Mouse (Mus musculus) liver, postnatal 0 days (tissue): ENCODE measurements around the gene Gm5269. TPM values are rescaled to one million over a fixed set of nuclear protein-coding genes. Genes with fewer than 3 reads are reported as not detected.

ENCODE experiments used
- ATAC-seq: fragments of 200-750 bp; cut with Nextera tagmentation; 2 replicates; pipeline ENCODE4 v1.8.0; 2017; ENCODE audit warnings: mild to moderate bottlenecking, moderate library complexity
- DNase-seq: peaks from one replicate; pipeline ENCODE4 v3.0.0-alpha.2; 2016
- H3K27ac ChIP-seq: fragments of 300-500 bp; sonication (generic); 2 replicates; pipeline ENCODE4 v1.5.1; 2014; ENCODE audit warnings: antibody characterized with exemption, moderate library complexity, mild to moderate bottlenecking, low read depth
- H3K27me3 ChIP-seq: fragments of 300-500 bp; sonication (generic); 2 replicates; pipeline ENCODE4 v1.6.1; 2014; ENCODE audit warnings: low read length, control low read depth, mixed read lengths; ENCODE audit not compliant: insufficient read depth
- H3K36me3 ChIP-seq: fragments of 300-500 bp; sonication (generic); replicated peaks from 2 replicates; pipeline ENCODE4 v1.6.1; 2014; ENCODE audit warnings: mild to moderate bottlenecking, control low read depth, low read length, moderate library complexity, mixed read lengths; ENCODE audit not compliant: insufficient read depth
- H3K4me1 ChIP-seq: fragments of 300-500 bp; sonication (generic); 2 replicates; pipeline ENCODE4 v1.6.1; 2014; ENCODE audit warnings: antibody characterized with exemption, mild to moderate bottlenecking, control low read depth; ENCODE audit not compliant: insufficient read depth
- H3K4me2 ChIP-seq: fragments of 300-500 bp; sonication (generic); 2 replicates; pipeline ENCODE4 v1.6.1; 2014; ENCODE audit warnings: low read depth, mild to moderate bottlenecking, low read length, moderate library complexity, mixed read lengths
- H3K4me3 ChIP-seq: fragments of 300-500 bp; sonication (generic); 2 replicates; pipeline ENCODE4 v1.5.1; 2014; ENCODE audit warnings: low read depth, low read length
- H3K9ac ChIP-seq: fragments of 300-500 bp; sonication (generic); replicated peaks from 2 replicates; pipeline ENCODE4 v1.6.1; 2014; ENCODE audit warnings: mild to moderate bottlenecking, moderate library complexity
- H3K9me3 ChIP-seq: fragments of 300-500 bp; sonication (generic); 2 replicates; pipeline ENCODE4 v1.6.1; 2016; ENCODE audit warnings: mild to moderate bottlenecking, control low read depth, low read length, mixed read lengths
- CTCF ChIP-seq: sonication (generic); IDR thresholded peaks from 2 replicates; pipeline ENCODE4 v1.5.1; 2016; ENCODE audit warnings: antibody characterized with exemption, low read depth
- EP300 ChIP-seq: IDR thresholded peaks from 2 replicates; pipeline ENCODE4 v1.6.1; 2016; ENCODE audit warnings: antibody characterized with exemption, low read depth, mild to moderate bottlenecking
- WGBS: fragments of 180-500 bp; shearing (Covaris S2); extraction: QIAGEN DNeasy Blood & Tissue Kit; methylation state at CpG from one replicate; pipeline ENCODE4 v1.1.7; 2014; ENCODE audit not compliant: insufficient replicate concordance; 5-methylcytosine and 5-hydroxymethylcytosine counted together
- polyA plus RNA-seq: library from polyadenylated mRNA; unstranded; fragments of >200 nt; fragmentation: Nextera tagmentation; extraction: Ambion mirVana; gene quantifications from 2 replicates; pipeline ENCODE4 v1.2.1, GENCODE M21; 2015

The Gm5269 gene
- polyA plus RNA-seq, 1 experiment from 2014 or later: not detected

DNA sequence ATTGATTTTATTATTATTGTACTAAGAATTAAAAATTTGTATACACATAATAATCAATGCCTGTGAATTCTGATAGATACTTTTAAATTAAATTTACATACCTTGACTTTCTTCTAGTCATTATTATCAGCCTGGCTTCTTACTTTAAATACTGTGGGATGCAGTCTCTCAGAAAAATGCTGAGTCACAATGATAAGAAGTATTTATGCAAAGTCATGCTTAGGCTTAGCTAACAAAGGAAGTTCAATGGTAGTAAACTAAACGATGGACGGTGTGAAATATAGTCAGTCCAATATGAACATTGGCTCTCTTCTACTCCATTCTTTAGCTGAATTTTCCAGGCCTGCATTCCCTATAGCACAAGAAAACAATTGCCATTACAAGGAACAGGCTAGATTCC, 16.8 kb downstream of the Gm5269 start:
- H3K4me3 ChIP-seq: no peak overlapping the region
- H3K27ac ChIP-seq: peak overlapping the region; percentile 64
- ATAC-seq: peak; percentile 83
- H3K27me3 ChIP-seq: no peaks in the 10 kb centered on the region
- H3K4me1 ChIP-seq: peaks cover 21% of the 10 kb centered on the region
- peak; percentile 68 for TF ChIP-seq EP300
- no peak for TF ChIP-seq CTCF
- no peaks in the 10 kb centered on the region for H3K36me3 ChIP-seq
- no peak overlapping the region for H3K4me2 ChIP-seq
- no peak for DNase-seq
- no peak overlapping the region for H3K9ac ChIP-seq
- no peaks in the 10 kb centered on the region for H3K9me3 ChIP-seq
- 32% methylated on average over 2 of the region's 2 CpGs for WGBS

- Histone ChIP-seq H3K27me3 (no peaks in the 10 kb centered on the region), H3K36me3 (no peaks in the 10 kb centered on the region), H3K9ac (no peak overlapping the region), H3K9me3 (no peaks in the 10 kb centered on the region), H3K27ac (peak overlapping the region; percentile 56), H3K4me1 (peaks cover 22% of the 10 kb centered on the region), H3K4me2 (no peak overlapping the region), H3K4me3 (no peak overlapping the region)
- no peak for DNase-seq
- WGBS: 42% methylated on average over 3 of the region's 3 CpGs
- ATAC-seq: peak; percentile 55
- no peak for TF ChIP-seq EP300
- no peak for TF ChIP-seq CTCF
Measured at GRCm38 (mm10) chr1:45868479-45869137, 21.5 kb downstream of the Gm5269 start.

GRCm38 (mm10) chr1:45868050-45868449, 22.0 kb downstream of the Gm5269 start:
- Histone ChIP-seq H3K9me3 (peaks cover 2% of the 10 kb centered on the region), H3K4me2 (no peak overlapping the region), H3K27ac (peak overlapping the region; percentile 56), H3K4me3 (no peak overlapping the region), H3K36me3 (no peaks in the 10 kb centered on the region), H3K27me3 (no peaks in the 10 kb centered on the region), H3K9ac (no peak overlapping the region), H3K4me1 (peaks cover 19% of the 10 kb centered on the region)
- 75% methylated on average over 1 of the region's 1 CpGs for WGBS
- no peak for TF ChIP-seq EP300
- TF ChIP-seq CTCF: no peak
- DNase-seq: no peak
- no peak for ATAC-seq

DNA sequence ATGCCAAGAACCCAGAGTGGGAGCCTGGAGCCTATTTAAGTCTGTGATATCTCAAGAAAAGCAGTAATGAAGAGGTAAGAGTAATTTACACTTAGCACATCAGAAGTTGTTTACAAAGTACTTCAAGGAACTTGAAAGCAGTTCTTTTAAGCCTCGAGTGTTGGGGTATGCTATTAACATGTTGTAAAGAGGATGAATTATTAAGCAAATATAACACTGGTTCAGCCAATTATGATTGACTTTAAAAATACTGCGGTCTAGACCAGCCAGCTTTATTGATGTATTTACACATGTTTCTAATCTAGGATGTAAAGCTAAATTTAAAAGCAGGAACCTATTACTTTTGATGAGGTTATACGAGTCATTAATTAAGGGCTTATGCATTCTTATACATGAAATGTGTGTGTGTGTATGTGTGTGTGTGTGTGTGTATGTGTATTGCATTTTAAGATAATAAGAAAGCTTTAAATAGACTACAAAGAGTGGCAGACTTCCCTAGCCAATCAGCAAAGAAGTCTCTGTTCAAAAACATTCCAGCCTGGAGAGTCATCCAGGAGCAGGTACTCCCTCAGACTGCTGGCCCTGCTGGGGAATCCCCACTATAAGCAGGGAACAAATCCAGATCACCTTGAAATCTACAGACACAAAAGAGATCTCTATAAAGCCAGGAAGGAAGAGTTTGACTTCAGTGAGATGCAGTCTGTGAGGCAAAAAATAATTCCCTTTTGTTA, 23.6 kb downstream of the Gm5269 start:
- no peak overlapping the region for H3K4me2 ChIP-seq
- H3K4me1 ChIP-seq: peaks cover 19% of the 10 kb centered on the region
- DNase-seq: no peak
- no peak overlapping the region for H3K9ac ChIP-seq
- H3K36me3 ChIP-seq: no peaks in the 10 kb centered on the region
- WGBS: 59% methylated on average over 3 of the region's 3 CpGs
- TF ChIP-seq CTCF: no peak
- TF ChIP-seq EP300: no peak
- H3K27me3 ChIP-seq: no peaks in the 10 kb centered on the region
- H3K4me3 ChIP-seq: no peak overlapping the region
- ATAC-seq: no peak
- H3K9me3 ChIP-seq: peaks cover 3% of the 10 kb centered on the region
- H3K27ac ChIP-seq: peak overlapping the region; percentile 59; the same call in 1 of the 2 replicates

DNA sequence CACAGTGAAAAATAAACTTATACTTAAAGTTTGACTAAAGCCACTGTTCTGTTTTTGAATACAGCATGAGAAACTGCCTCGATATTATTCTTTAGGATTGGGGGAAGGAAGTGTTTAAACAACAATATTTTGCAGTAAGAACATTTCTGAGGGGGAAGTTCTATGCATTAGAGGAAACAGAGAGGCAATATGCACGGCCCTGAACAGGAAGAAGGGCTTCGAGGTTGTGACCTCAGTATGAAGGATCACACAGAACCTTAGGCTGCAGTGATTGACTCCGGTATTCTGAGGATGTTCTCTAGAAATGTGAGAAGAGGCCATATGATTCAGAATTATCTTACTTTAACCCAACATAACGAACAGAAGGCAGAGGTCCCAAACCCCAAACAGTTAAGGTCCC, 24.3 kb downstream of the Gm5269 start:
- DNase-seq (no peak), ATAC-seq (peak; percentile 50)
- no peak overlapping the region for H3K4me3 ChIP-seq
- peak overlapping the region; percentile 59; the same call in 1 of the 2 replicates for H3K27ac ChIP-seq
- H3K9me3 ChIP-seq: peaks cover 3% of the 10 kb centered on the region
- WGBS: 27% methylated on average over 5 of the region's 5 CpGs
- H3K36me3 ChIP-seq: no peaks in the 10 kb centered on the region
- H3K4me1 ChIP-seq: peaks cover 19% of the 10 kb centered on the region
- TF ChIP-seq CTCF: no peak
- TF ChIP-seq EP300: no peak
- no peaks in the 10 kb centered on the region for H3K27me3 ChIP-seq
- H3K9ac ChIP-seq: no peak overlapping the region
- H3K4me2 ChIP-seq: no peak overlapping the region

DNA sequence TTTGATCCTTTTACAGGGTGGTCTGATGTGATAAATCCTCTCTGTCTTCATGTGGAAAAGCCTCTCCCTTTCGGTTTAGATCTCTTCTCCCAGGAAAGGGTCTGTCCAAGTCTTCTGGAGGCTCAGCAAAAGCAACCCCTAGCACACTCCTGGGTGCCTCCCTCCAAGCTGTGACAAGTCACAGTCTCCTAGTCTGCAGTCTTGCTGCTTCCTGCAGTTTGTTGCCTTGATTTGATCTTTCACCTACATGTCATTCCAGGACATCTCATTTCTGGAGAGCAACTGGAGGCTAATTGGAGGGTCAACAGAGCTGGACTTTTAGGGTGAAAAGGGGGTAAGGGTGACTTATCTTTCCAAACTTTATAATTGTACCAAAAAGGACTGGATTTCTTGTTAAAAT, 24.8 kb downstream of the Gm5269 start:
- no peak overlapping the region for H3K9ac ChIP-seq
- TF ChIP-seq EP300 (no peak), CTCF (no peak)
- 40% methylated on average over 1 of the region's 1 CpGs for WGBS
- peaks cover 21% of the 10 kb centered on the region for H3K4me1 ChIP-seq
- peaks cover 3% of the 10 kb centered on the region for H3K9me3 ChIP-seq
- H3K36me3 ChIP-seq: no peaks in the 10 kb centered on the region
- no peaks in the 10 kb centered on the region for H3K27me3 ChIP-seq
- H3K27ac ChIP-seq: peak overlapping the region; percentile 59; the same call in 1 of the 2 replicates
- H3K4me3 ChIP-seq: no peak overlapping the region
- no peak overlapping the region for H3K4me2 ChIP-seq
- ATAC-seq (peak; percentile 51), DNase-seq (no peak)
